Mouse (Mus musculus) forebrain, embryonic 14.5 days (tissue): Measurements from ENCODE around the gene Hc. TPM values are rescaled to one million over a fixed set of nuclear protein-coding genes. Genes with fewer than 3 reads are reported as not detected.

ENCODE experiments used
- ATAC-seq: fragments of 200-750 bp; cut with Nextera tagmentation; 2 replicates; pipeline ENCODE4 v1.8.0; 2017; ENCODE audit warnings: mild to moderate bottlenecking, moderate library complexity
- DNase-seq: peaks from one replicate; pipeline ENCODE4 v3.0.0-alpha.2; 2015; ENCODE audit warnings: low spot score
- H3K27ac ChIP-seq: fragments of 300-500 bp; sonication (generic); 2 replicates; pipeline ENCODE4 v1.5.1; 2014; ENCODE audit warnings: low read depth, mild to moderate bottlenecking, control low read depth, low read length, moderate library complexity
- H3K27me3 ChIP-seq: fragments of 300-500 bp; sonication (generic); replicated peaks from 2 replicates; pipeline ENCODE4 v1.6.1; 2014; ENCODE audit warnings: low read length, control low read depth, mixed read lengths; ENCODE audit not compliant: control insufficient read depth, insufficient read depth
- H3K36me3 ChIP-seq: fragments of 300-500 bp; sonication (generic); 2 replicates; pipeline ENCODE4 v1.6.1; 2014; ENCODE audit warnings: low read length, control low read depth; ENCODE audit not compliant: control insufficient read depth, insufficient read depth
- H3K4me1 ChIP-seq: fragments of 300-500 bp; sonication (generic); 2 replicates; pipeline ENCODE4 v1.6.1; 2014; ENCODE audit warnings: antibody characterized with exemption, low read length, control low read depth; ENCODE audit not compliant: control insufficient read depth, insufficient read depth
- H3K4me2 ChIP-seq: fragments of 300-500 bp; sonication (generic); 2 replicates; pipeline ENCODE4 v1.6.1; 2014; ENCODE audit warnings: mild to moderate bottlenecking, control low read depth, low read length
- H3K4me3 ChIP-seq: fragments of 300-500 bp; sonication (generic); 2 replicates; pipeline ENCODE4 v1.5.1; 2014; ENCODE audit warnings: low read depth, low read length, control low read depth
- H3K9ac ChIP-seq: fragments of 300-500 bp; sonication (generic); 2 replicates; pipeline ENCODE4 v1.6.1; 2014; ENCODE audit warnings: mild to moderate bottlenecking, low read length, control low read depth, moderate library complexity
- H3K9me3 ChIP-seq: fragments of 300-500 bp; sonication (generic); replicated peaks from 2 replicates; pipeline ENCODE4 v1.6.1; 2016; ENCODE audit warnings: low read length, control low read depth, mixed read lengths; ENCODE audit not compliant: control insufficient read depth
- WGBS: fragments of 180-500 bp; shearing (Covaris S2); extraction: QIAGEN DNeasy Blood & Tissue Kit; methylation state at CpG from one replicate; pipeline ENCODE4 v1.1.7; 2014; 5-methylcytosine and 5-hydroxymethylcytosine counted together
- polyA plus RNA-seq: library from polyadenylated mRNA; unstranded; fragments of >200 nt; fragmentation: Nextera tagmentation; extraction: Ambion mirVana; gene quantifications from 2 replicates; pipeline ENCODE4 v1.2.1, GENCODE M21; 2014

Gene Hc
- polyA plus RNA-seq, 1 experiment from 2014 or later = 0.69 TPM

DNA sequence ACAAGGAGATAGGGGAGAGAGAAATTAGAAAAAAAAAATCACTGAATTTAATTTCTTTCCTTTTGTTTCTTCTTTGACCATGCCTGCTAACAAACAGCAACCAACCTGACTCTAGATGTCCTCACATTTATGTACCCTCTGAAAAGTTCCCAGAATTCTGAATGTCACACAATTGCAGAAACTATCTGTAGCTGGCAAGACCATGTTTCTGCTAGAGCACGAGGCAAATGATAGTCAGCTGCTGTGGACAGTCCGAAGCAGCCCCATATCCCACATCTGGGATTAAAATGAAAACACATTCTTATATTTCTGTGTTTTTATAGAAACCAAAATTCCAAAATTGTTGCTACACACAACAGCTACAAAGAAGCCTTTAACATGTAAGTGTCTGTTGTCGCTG, 40.2 kb upstream of the Hc start, which contains the start of gene AI182371:
Gene AI182371 (minus strand): TSS at position 101 of the 400 bp plus-strand sequence.
- Histone ChIP-seq H3K4me3 (no peak within 1 kb of the TSS), H3K4me2 (no peak within 1 kb of the TSS), H3K27ac (no peak within 1 kb of the TSS), H3K9ac (no peak within 1 kb of the TSS), H3K36me3 (no peaks in the 10 kb centered on the region), H3K4me1 (no peaks in the 10 kb centered on the region), H3K27me3 (no peaks in the 10 kb centered on the region), H3K9me3 (no peaks in the 10 kb centered on the region)
- DNase-seq (no peak), ATAC-seq (no peak)
- 93% methylated on average over 3 of the region's 3 CpGs for WGBS

DNA sequence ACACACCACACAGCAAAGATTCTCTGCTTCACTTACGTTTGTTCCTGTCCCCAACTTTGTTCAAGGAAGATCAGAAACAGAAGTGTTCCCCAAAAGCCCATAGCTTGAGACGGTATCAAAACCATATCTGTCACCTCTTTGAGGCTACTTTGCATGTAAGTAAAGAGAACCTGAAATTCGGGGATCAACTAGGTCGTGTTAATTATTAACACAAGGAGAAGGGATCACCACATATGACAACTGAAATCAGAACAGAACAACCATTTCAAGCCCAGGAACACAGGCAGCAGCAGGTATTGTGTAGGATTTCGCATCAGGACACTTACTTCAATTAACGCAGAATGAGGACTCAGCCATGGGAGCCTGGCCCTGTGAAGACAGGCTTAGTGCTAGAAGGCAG, 39.3 kb upstream of the Hc start:
- Histone ChIP-seq H3K9me3 (no peaks in the 10 kb centered on the region), H3K27ac (no peak overlapping the region), H3K9ac (no peak overlapping the region), H3K4me1 (no peaks in the 10 kb centered on the region), H3K36me3 (no peaks in the 10 kb centered on the region), H3K4me2 (no peak overlapping the region), H3K4me3 (no peak overlapping the region), H3K27me3 (no peaks in the 10 kb centered on the region)
- DNase-seq = no peak
- ATAC-seq = no peak
- 84% methylated on average over 6 of the region's 6 CpGs for WGBS

DNA sequence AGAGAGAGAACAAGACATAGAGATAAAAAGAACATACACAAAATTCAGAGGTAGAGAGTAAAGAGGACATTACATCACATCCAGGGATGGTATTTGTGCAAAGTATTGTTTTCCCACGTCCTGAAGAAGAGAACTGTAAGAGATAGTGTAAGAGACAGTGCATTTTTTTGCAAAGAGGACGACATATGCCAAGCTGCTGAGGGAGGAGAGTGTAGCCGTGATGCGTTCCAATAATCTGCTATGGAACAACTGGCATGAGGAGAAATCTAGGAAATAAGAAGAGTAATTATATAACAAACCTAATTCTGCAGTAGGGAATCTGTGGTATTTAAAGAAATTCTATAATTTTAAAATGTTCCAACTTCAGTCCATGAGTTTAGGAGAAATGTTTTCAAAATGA, 26.2 kb upstream of the Hc start:
- Histone ChIP-seq H3K4me1 (no peaks in the 10 kb centered on the region), H3K27ac (no peak overlapping the region), H3K27me3 (no peaks in the 10 kb centered on the region), H3K4me3 (no peak overlapping the region), H3K9ac (no peak overlapping the region), H3K36me3 (no peaks in the 10 kb centered on the region), H3K9me3 (no peaks in the 10 kb centered on the region), H3K4me2 (no peak overlapping the region)
- no peak for ATAC-seq
- WGBS = 65% methylated on average over 4 of the region's 4 CpGs
- no peak for DNase-seq

DNA sequence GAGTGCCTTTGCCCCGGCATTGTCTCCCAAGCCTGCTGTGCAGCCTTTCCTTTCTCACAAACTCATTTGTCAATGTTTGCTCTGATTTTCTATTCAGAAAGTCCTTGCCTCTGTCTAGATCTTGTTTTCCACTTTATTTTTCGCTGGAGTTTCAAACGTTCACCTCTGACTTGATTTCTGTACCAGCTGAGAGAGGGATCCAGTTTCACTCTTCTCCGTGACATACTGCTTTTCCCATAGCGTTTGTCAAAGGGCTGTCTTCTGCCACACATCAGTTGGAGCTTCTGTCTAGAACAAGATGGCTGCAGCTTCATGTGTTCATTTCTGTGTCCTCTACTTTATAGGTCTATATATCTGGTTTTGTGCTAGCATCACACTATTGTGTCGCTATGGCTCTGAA, 17.9 kb upstream of the Hc start:
- 76% methylated on average over 6 of the region's 6 CpGs for WGBS
- Histone ChIP-seq H3K4me1 (no peaks in the 10 kb centered on the region), H3K4me3 (no peak overlapping the region), H3K27ac (no peak overlapping the region), H3K27me3 (no peaks in the 10 kb centered on the region), H3K9ac (no peak overlapping the region), H3K9me3 (no peaks in the 10 kb centered on the region), H3K4me2 (no peak overlapping the region), H3K36me3 (no peaks in the 10 kb centered on the region)
- no peak for ATAC-seq
- DNase-seq = no peak

DNA sequence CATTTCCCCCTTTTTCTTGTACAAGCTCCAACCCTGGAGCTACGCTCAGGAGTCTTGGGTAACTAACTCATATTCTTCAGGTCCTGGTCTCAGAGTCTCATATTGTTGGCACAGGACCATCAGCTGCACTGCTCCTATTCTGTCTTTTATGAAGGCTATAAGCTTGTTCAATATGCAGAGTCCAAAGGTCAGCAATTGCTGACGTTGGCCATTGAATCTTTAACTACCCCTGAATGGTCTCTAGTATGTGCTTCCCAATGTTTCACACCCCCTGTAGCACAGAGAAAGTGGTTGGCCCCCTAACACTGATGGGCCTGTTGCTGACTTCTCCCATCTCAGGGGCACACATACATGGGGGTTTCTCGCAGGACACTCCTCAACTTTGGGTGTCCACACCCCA, 13.1 kb upstream of the Hc start:
- Histone ChIP-seq H3K27me3 (no peaks in the 10 kb centered on the region), H3K4me2 (no peak overlapping the region), H3K27ac (no peak overlapping the region), H3K36me3 (no peaks in the 10 kb centered on the region), H3K9ac (no peak overlapping the region), H3K4me1 (no peaks in the 10 kb centered on the region), H3K4me3 (no peak overlapping the region), H3K9me3 (no peaks in the 10 kb centered on the region; the same call in 1 of the 2 replicates)
- DNase-seq (no peak), ATAC-seq (no peak)
- 90% methylated on average over 3 of the region's 3 CpGs for WGBS

DNA sequence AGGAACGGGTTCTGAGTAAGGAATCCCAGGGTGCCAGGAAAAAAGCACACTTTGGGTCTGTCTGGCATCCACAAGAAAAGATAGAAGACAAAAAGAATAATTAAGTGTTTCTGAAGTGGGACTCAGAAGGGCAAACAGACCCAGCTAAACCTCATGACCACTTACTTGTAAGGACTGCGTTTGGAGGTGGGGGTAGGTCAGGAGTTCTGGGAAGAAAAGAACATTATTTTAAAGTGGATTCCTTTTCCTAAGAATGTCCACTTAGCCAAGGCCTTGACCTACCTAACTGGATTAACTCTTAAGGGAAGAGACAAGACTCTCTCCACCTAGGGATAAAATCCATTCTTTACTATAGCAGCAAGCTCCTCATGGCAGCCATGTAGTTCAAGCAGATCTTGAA, 11.3 kb upstream of the Hc start:
- H3K4me3 ChIP-seq = no peak overlapping the region
- no peak overlapping the region for H3K4me2 ChIP-seq
- no peak for DNase-seq
- H3K9me3 ChIP-seq = no peaks in the 10 kb centered on the region; the same call in 1 of the 2 replicates
- no peaks in the 10 kb centered on the region for H3K36me3 ChIP-seq
- no peak overlapping the region for H3K9ac ChIP-seq
- 62% methylated on average over 2 of the region's 2 CpGs for WGBS
- no peak overlapping the region for H3K27ac ChIP-seq
- ATAC-seq = no peak
- H3K4me1 ChIP-seq = no peaks in the 10 kb centered on the region
- no peaks in the 10 kb centered on the region for H3K27me3 ChIP-seq

DNA sequence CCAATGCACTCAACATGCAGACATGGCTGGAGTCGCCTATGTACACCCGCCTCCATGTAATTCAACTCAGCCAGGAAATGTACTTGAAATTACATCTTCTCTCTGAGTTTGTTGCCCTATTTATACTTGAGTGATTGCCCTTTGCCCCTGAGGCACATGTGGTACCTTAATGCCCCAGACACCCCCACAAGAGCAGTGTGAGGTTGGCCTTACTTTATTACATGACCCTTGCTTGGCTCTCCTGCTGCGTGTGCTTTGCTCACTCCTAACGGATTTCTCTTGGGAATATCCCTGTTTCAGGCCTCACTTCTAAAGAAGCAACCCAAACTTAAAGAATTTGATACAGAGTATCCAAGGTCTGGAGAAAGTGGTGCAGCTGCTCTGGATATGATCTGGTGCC, 9.0 kb upstream of the Hc start:
- DNase-seq = no peak
- Histone ChIP-seq H3K36me3 (no peaks in the 10 kb centered on the region), H3K9ac (no peak overlapping the region), H3K9me3 (no peaks in the 10 kb centered on the region; the same call in 1 of the 2 replicates), H3K4me1 (no peaks in the 10 kb centered on the region), H3K4me2 (no peak overlapping the region), H3K4me3 (no peak overlapping the region), H3K27me3 (no peaks in the 10 kb centered on the region), H3K27ac (no peak overlapping the region)
- ATAC-seq = no peak
- WGBS = 89% methylated on average over 4 of the region's 4 CpGs

DNA sequence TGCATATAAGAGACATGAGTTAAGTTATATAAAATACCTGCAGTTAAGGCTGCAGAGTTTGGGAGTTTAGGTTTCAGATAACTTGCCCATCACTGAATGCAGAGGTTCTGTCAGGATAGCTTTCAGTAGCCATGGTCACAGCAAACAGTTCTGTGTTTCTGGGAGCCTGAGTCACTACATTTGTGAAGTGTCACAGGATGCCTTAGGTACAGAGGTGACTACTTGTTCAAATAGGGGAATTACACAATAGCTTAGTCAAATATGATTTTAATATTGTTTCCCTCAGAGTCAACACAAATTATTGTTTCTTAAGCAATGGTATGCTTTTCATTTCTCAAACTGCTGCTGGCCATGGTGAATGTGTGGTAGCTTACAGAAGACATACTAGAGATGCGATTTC, 7.9 kb upstream of the Hc start:
- 94% methylated on average over 1 of the region's 1 CpGs for WGBS
- Histone ChIP-seq H3K4me2 (no peak overlapping the region), H3K4me3 (no peak overlapping the region), H3K4me1 (no peaks in the 10 kb centered on the region), H3K9ac (no peak overlapping the region), H3K27ac (no peak overlapping the region), H3K9me3 (no peaks in the 10 kb centered on the region; the same call in 1 of the 2 replicates), H3K27me3 (no peaks in the 10 kb centered on the region), H3K36me3 (no peaks in the 10 kb centered on the region)
- ATAC-seq (no peak), DNase-seq (no peak)

DNA sequence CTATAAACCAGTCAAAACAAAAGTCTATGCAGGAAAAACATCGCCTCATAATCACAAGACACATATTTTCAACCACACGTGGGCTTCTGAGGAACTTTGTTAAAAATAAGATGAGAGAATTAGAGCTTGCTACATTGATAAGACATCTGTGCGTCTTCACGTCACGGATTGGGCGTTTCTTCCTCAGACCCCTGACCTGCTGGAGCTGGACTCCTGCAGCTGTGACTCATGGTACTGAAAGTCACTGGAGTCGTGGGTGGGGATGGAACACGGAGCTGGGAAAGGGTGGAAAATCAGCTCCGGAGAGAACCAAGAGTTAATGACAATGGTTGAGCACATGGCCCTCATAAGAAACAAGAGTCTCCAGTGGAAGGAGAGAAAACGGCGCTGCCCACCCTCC, 5.9 kb upstream of the Hc start:
- no peaks in the 10 kb centered on the region for H3K36me3 ChIP-seq
- H3K4me3 ChIP-seq = no peak overlapping the region
- H3K4me1 ChIP-seq = no peaks in the 10 kb centered on the region
- no peak overlapping the region for H3K9ac ChIP-seq
- no peaks in the 10 kb centered on the region for H3K27me3 ChIP-seq
- WGBS = 92% methylated on average over 11 of the region's 11 CpGs
- H3K4me2 ChIP-seq = no peak overlapping the region
- H3K27ac ChIP-seq = no peak overlapping the region
- ATAC-seq (no peak), DNase-seq (no peak)
- no peaks in the 10 kb centered on the region for H3K9me3 ChIP-seq
